Mouse (Mus musculus) lung, embryonic 15.5 days (tissue): ENCODE data around the gene Mark3. TPM values are rescaled to one million over a fixed set of nuclear protein-coding genes. Genes with fewer than 3 reads are reported as not detected.

Source experiments
- ATAC-seq: fragments of 200-750 bp; cut with Nextera tagmentation; 2 replicates; pipeline ENCODE4 v1.8.0; 2017; ENCODE audit warnings: moderate number of reproducible peaks, borderline replicate concordance; ENCODE audit not compliant: low FRiP score, low TSS enrichment; ENCODE audit errors: extremely low read depth
- H3K27ac ChIP-seq: fragments of 300-500 bp; sonication (generic); 2 replicates; pipeline ENCODE4 v1.5.1; 2015; ENCODE audit warnings: moderate library complexity, mild to moderate bottlenecking, inconsistent platforms
- H3K27me3 ChIP-seq: fragments of 300-500 bp; sonication (generic); 2 replicates; pipeline ENCODE4 v1.6.1; 2015; ENCODE audit warnings: inconsistent platforms
- H3K36me3 ChIP-seq: fragments of 300-500 bp; sonication (generic); 2 replicates; pipeline ENCODE4 v1.6.1; 2015; ENCODE audit warnings: inconsistent platforms
- H3K4me1 ChIP-seq: fragments of 300-500 bp; sonication (generic); 2 replicates; pipeline ENCODE4 v1.6.1; 2015; ENCODE audit warnings: inconsistent platforms
- H3K4me2 ChIP-seq: fragments of 300-500 bp; sonication (generic); 2 replicates; pipeline ENCODE4 v1.6.1; 2015; ENCODE audit warnings: inconsistent platforms, mild to moderate bottlenecking, moderate library complexity
- H3K4me3 ChIP-seq: fragments of 300-500 bp; sonication (generic); 2 replicates; pipeline ENCODE4 v1.5.1; 2015; ENCODE audit warnings: mild to moderate bottlenecking, inconsistent platforms
- H3K9ac ChIP-seq: fragments of 300-500 bp; sonication (generic); 2 replicates; pipeline ENCODE4 v1.6.1; 2015; ENCODE audit warnings: inconsistent platforms
- H3K9me3 ChIP-seq: fragments of 300-500 bp; sonication (generic); 2 replicates; pipeline ENCODE4 v1.6.1; 2016; ENCODE audit warnings: inconsistent platforms
- WGBS: fragments of 180-500 bp; shearing (Covaris S2); methylation state at CpG from one replicate; pipeline ENCODE4 v1.1.7; 2015; 5-methylcytosine and 5-hydroxymethylcytosine counted together
- polyA plus RNA-seq: library from polyadenylated mRNA; unstranded; fragments of >200 nt; fragmentation: Nextera tagmentation; extraction: Ambion mirVana; gene quantifications from 2 replicates; pipeline ENCODE4 v1.2.1, GENCODE M21; 2015

Mark3 gene
- polyA plus RNA-seq: 34.0 and 34.8 TPM in 2 replicates

DNA sequence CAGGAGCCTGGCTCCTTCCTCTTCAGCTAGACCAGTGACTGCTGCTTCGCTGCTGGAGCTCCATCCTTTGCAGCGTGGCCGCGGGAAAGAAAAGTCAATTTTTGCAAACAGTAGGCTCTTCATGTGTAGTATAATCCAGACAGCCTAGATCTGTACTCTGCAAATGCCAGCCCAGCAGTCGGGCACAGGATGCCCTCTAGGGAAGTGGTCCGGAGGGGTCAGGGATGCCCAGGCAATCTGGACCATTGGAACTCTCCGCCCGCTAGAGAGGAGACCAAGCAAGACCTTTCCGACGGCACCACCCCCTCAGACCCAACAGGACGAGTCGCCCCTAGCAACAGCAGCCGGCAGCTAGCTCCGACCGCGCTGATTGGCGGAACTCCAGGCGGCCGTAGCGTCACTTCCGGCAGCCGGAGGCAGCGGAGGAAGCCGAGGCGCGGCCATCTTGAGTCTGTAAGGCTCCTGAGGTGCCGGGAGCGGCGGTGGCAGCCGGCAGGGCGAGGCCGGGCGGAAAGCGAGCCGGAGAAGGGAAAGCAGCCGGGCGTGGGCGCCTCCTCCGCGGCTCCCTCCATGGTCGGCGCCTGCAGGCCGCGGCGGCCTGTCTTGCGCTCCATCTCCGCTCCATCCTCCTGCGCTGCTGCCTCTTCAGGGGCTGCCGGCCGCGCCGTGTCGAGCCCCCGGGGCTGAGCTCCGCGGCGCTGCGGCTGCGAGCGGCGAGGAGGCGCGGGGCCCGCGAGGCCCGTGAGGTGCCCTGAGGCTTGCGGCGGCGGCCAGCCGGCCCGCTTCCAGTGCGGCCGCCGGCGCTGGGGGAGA is at the start of gene Mark3:
Gene Mark3 (plus strand): TSS at position 450 of the 813 bp plus-strand sequence.
- under 1% methylated on average over 73 of the region's 75 CpGs for WGBS

DNA sequence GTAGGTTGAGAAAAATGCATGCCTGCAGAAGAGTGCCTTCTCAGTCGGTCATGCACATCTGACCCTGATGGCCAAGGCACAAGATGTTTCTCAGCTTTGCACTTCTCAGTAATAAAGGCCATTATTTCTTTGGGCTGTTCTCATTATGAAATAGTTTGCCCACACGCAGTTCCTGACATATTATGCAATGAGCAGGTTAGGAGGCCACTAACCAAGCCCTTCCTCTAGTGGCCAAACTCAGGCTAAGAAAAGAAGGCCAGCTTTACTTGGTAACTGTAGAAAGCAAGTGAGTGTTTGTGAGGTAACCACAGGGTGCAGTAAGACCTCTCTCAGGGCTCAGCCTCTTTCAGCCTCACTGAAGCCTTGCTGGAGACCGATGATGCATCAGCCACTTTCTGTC is 49.4 kb upstream of the Mark3 start:
- Histone ChIP-seq H3K27me3 (no peaks in the 10 kb centered on the region), H3K4me3 (no peak overlapping the region), H3K9me3 (peaks cover 5% of the 10 kb centered on the region; the same call in 1 of the 2 replicates), H3K9ac (no peak overlapping the region), H3K27ac (no peak overlapping the region), H3K36me3 (no peaks in the 10 kb centered on the region), H3K4me2 (no peak overlapping the region), H3K4me1 (no peaks in the 10 kb centered on the region)
- ATAC-seq: no peak
- 74% methylated on average over 3 of the region's 3 CpGs for WGBS

More for the DNA sequence above, at the start of gene Mark3:
- ATAC-seq: peak; percentile 98
- peak within 1 kb of the TSS; percentile 99 for H3K4me3 ChIP-seq
- H3K9me3 ChIP-seq: no peaks in the 10 kb centered on the region
- peaks cover 28% of the 10 kb centered on the region for H3K4me1 ChIP-seq
- peak within 1 kb of the TSS; percentile 94 for H3K27ac ChIP-seq
- no peaks in the 10 kb centered on the region for H3K36me3 ChIP-seq
- peak within 1 kb of the TSS; percentile 71 for H3K4me2 ChIP-seq
- H3K27me3 ChIP-seq: no peaks in the 10 kb centered on the region
- H3K9ac ChIP-seq: peak within 1 kb of the TSS; percentile 99

DNA sequence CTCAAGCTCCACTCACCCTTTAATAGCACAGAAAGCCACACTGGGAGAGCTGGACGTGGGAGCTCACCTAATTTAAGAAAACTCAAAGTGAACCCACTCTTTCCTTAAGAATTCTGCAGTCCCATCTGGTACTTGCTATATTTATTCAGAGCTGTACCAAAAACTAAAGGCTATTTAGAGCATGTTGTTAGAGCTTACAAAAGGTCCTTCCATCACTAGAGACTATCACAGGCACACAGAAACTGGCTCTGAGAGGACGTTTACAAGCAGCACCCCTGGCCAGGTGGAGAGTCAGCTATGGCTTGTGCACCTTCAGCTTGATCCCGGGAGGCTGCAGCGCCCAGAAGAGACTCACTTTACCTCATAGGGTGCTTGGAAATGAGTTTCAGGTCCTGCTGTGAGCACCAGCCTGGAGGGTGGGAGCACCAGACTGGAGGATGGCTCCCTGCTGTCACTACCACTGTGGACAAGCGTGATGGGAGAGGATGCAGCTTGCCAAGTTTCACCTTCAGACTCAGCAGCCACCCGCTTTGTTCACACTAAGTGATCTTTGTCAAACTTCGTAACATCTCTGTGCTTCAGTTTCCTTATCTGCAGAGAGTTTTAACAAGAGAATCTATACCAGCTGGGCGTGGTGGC is 46.6 kb upstream of the Mark3 start:
- Histone ChIP-seq H3K27me3 (no peaks in the 10 kb centered on the region), H3K4me2 (no peak overlapping the region), H3K4me1 (no peaks in the 10 kb centered on the region), H3K9me3 (no peaks in the 10 kb centered on the region), H3K9ac (no peak overlapping the region), H3K4me3 (no peak overlapping the region), H3K27ac (no peak overlapping the region), H3K36me3 (no peaks in the 10 kb centered on the region)
- WGBS: 51% methylated on average over 8 of the region's 8 CpGs
- no peak for ATAC-seq

DNA sequence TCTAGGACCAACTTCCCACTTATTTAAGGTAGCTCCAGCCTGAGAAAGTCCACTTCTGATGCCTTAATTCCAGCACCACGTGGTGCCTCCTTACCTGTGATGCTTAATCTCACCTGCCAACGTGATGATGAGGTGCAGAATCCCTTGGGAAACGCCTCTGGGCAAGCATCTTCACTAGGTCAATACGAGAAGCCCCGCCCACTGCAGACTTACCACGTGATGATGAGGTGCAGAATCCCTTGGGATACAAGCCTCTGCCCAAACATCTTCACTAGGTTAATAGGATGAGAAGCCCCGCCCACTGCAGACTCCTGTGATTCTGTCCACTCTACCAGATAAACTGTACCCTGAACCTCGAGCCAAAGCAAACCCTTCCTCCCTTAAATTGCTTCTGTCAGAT is 45.1 kb upstream of the Mark3 start:
- H3K9me3 ChIP-seq: no peaks in the 10 kb centered on the region
- H3K9ac ChIP-seq: no peak overlapping the region
- ATAC-seq: no peak
- no peaks in the 10 kb centered on the region for H3K4me1 ChIP-seq
- H3K4me2 ChIP-seq: no peak overlapping the region
- H3K27me3 ChIP-seq: no peaks in the 10 kb centered on the region
- H3K36me3 ChIP-seq: no peaks in the 10 kb centered on the region
- no peak overlapping the region for H3K4me3 ChIP-seq
- WGBS: 7% methylated on average over 8 of the region's 8 CpGs
- no peak overlapping the region for H3K27ac ChIP-seq

DNA sequence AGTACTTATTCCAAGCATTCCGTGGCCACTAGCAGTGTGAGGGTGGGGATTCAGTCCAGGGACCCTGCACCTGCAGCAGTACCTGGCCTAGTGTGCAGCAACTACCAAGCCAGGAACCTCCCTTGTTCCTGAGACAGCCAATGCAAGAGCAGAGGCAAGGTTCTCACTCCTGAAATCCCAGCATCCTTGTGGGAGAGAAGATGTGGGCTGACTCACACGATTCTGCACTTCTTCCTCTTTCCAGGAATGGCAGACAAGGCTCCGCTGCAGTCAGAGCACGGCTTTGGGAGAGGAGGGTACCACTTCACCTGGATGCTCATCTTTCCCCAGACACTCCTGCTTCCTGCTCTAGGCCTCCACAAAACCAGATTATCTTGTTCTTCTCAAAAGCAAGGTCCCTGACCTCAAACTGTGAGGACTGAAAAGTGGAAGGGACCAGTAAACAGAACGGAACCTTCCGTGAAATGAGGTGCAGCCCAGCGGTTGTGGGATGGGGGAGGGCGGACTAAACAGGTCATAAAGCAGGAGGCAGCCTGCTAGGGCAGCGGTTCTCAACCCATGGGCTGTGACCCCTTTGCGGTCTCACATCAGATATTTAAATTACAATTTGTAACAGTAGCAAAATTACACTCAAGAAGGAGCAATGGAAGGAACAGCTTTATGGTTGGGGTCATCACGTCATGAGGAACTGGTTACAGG is 41.1 kb upstream of the Mark3 start:
- Histone ChIP-seq H3K27ac (no peak overlapping the region), H3K9me3 (no peaks in the 10 kb centered on the region), H3K9ac (no peak overlapping the region), H3K4me1 (peaks cover 9% of the 10 kb centered on the region), H3K4me2 (no peak overlapping the region), H3K4me3 (no peak overlapping the region), H3K27me3 (no peaks in the 10 kb centered on the region), H3K36me3 (no peaks in the 10 kb centered on the region)
- WGBS: 49% methylated on average over 11 of the region's 11 CpGs
- ATAC-seq: no peak

DNA sequence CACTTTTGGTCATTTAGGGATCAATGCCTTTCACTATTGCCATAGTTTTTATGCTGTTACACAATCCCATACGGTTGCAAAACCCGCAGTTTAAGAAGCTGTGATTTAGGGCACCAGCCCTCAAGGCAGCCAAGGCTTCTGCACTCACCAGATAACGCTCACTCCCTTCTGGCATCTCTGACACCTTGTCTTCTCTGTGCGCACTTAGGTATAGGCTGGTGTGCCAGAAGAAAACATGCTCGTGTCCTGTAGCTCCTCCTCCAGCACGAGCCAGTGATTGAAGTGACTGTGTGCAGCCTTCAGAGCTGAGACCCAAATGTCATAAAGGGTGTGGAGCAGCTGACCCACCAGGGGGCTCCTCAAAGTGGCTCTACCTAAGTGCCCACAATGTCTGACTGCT is 39.0 kb upstream of the Mark3 start:
- H3K9ac ChIP-seq: no peak overlapping the region
- H3K36me3 ChIP-seq: peaks cover 10% of the 10 kb centered on the region
- no peak overlapping the region for H3K4me2 ChIP-seq
- no peak overlapping the region for H3K27ac ChIP-seq
- ATAC-seq: no peak
- no peak overlapping the region for H3K4me3 ChIP-seq
- peaks cover 20% of the 10 kb centered on the region for H3K4me1 ChIP-seq
- WGBS: 45% methylated on average over 6 of the region's 6 CpGs
- H3K27me3 ChIP-seq: no peaks in the 10 kb centered on the region
- H3K9me3 ChIP-seq: no peaks in the 10 kb centered on the region

DNA sequence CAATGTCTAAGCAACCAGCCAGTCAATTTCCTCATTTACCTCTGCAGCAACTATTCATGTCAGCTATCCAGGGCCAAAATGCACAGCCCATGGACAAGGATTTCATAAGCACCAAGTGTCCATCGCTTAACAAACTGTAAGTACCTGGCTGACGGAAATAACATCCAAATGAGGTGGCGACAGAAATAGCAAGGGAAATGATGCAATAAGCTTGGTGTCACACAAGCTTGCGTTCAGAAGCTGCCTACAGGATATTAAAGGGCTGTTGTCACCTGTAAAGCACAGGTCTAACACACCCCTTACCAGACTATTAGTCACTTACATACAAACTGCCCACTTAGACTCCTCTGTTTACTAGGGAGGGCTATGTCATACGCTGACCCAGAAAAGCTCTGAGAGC is 38.6 kb upstream of the Mark3 start:
- Histone ChIP-seq H3K27me3 (no peaks in the 10 kb centered on the region), H3K36me3 (peaks cover 15% of the 10 kb centered on the region), H3K4me2 (no peak overlapping the region), H3K4me1 (peaks cover 25% of the 10 kb centered on the region), H3K27ac (no peak overlapping the region), H3K9me3 (no peaks in the 10 kb centered on the region), H3K9ac (no peak overlapping the region), H3K4me3 (no peak overlapping the region)
- WGBS: 64% methylated on average over 5 of the region's 5 CpGs
- no peak for ATAC-seq

DNA sequence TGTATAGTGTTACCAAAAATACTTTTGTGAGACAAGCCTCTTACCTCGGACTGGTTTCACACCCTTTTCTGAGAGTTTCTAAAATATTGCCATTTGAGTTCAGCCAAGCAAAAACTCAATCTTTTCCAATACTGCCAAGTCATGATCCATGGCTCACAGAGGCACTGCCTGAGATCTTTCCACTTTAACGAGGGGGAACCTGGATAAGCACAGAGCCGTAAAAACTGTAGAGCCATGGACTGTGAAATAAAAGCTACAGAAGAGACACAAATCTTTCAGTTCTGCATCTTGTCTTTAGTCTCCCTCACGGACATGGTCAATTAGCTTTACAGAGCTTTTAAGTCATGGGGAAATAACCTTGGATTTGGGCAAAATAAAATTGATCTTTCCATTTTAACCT is 37.6 kb upstream of the Mark3 start:
- 51% methylated on average over 4 of the region's 4 CpGs for WGBS
- no peaks in the 10 kb centered on the region for H3K9me3 ChIP-seq
- H3K4me1 ChIP-seq: peaks cover 26% of the 10 kb centered on the region
- peaks cover 25% of the 10 kb centered on the region for H3K36me3 ChIP-seq
- no peaks in the 10 kb centered on the region for H3K27me3 ChIP-seq
- H3K9ac ChIP-seq: peak overlapping the region; percentile 98
- no peak overlapping the region for H3K27ac ChIP-seq
- ATAC-seq: no peak
- peak overlapping the region; percentile 70 for H3K4me2 ChIP-seq
- H3K4me3 ChIP-seq: peak overlapping the region; percentile 80

DNA sequence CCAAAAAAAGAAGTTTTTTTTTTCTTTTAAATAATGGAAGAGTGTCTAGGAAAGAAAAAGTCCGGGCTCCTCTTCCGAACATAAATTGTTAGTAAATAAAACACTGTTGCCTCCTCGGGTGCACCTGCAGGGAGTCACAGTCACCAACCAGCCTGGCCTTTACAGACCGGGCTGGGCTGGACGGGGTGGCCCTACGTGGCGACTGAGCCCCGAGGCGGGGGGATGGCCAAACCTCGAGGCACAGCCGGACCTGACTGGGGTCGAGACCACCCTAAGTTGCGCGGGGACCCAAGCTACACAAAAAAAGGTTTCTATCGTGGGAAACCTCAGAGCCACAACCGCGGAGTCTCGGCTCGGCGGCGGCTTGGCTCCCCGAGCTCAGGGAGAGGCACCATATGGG is 37.0 kb upstream of the Mark3 start:
- Histone ChIP-seq H3K9me3 (no peaks in the 10 kb centered on the region), H3K27me3 (no peaks in the 10 kb centered on the region), H3K9ac (peak overlapping the region; percentile 98), H3K27ac (peak overlapping the region; percentile 80), H3K4me2 (peak overlapping the region; percentile 70), H3K36me3 (peaks cover 31% of the 10 kb centered on the region), H3K4me3 (peak overlapping the region; percentile 80), H3K4me1 (peaks cover 26% of the 10 kb centered on the region)
- WGBS: under 1% methylated on average over 22 of the region's 22 CpGs
- peak; percentile 35; the same call in 1 of the 2 replicates for ATAC-seq

DNA sequence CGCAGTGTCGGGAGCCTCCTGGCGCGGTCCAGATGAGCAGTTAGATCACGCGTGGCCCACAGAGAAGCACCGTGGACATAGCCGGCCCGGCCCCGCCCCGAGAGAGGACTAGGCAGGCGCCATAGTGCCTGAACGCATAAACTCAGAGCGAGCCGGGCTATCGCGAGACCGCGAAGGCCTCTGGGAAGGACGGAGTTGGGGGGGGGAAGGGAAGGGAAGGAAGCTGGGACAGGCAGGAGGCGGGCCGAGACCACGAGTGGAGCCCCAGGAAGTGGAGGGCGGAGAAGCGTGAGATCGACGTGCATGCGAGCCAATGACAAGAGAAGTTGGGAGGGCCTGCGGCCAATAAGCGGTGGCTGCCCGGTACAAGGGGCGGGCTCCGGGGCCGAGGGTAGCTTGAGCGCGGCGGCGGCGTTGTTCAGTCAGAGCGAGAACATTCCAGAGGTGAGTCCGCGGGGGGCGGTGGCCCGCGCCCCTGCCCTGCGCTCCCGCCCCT is 36.5 kb upstream of the Mark3 start, which contains the start of gene Eif5:
Gene Eif5 (plus strand): TSS at position 221 of the 496 bp plus-strand sequence.
- no peaks in the 10 kb centered on the region for H3K9me3 ChIP-seq
- peak; percentile 99 for ATAC-seq
- H3K27me3 ChIP-seq: no peaks in the 10 kb centered on the region
- H3K4me2 ChIP-seq: peak within 1 kb of the TSS; percentile 81
- H3K4me3 ChIP-seq: peak within 1 kb of the TSS; percentile 80
- peaks cover 36% of the 10 kb centered on the region for H3K36me3 ChIP-seq
- peak within 1 kb of the TSS; percentile 96 for H3K27ac ChIP-seq
- H3K4me1 ChIP-seq: peaks cover 26% of the 10 kb centered on the region
- H3K9ac ChIP-seq: peak within 1 kb of the TSS; percentile 98
- under 1% methylated on average over 26 of the region's 47 CpGs for WGBS

DNA sequence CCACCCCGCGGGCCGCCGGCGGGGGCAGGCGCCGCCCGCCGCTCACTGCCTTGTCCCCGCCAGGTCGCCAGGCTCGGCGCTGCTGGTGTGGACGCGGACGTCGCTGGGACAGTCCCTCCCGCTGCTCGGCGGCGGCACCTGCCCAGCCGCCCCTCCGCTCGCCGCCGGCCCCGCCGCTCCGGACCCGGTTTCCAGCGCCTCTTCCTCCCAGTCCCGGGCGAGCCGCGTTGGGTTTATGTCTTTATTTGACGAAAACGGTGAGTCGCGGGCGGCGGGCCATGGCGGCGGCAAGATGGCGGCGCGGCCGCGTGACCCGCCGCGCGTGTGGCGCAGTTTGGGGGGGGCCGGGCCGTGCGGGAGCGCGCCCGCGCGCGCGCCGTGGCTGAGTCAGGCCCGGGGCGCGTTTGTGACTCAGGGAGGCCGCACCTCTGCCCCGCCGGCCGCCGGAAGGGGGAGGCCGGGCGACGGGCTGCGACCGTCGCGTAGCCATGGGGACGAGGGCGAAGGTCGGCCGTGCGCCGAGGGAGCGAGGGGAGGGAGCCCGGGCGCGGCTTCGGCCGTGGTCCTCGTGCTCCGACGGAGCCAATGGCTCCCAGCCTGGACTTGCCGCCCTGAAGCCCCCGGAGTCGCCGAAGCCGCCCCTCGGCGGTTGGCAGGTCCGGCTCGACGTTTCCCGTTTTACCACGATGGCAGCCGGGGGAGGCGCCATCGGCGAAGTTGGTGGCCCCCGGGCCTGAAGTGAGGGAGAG is 35.9 kb upstream of the Mark3 start:
- WGBS: under 1% methylated on average over 95 of the region's 111 CpGs
- peak; percentile 70 for ATAC-seq
- peaks cover 42% of the 10 kb centered on the region for H3K36me3 ChIP-seq
- no peaks in the 10 kb centered on the region for H3K9me3 ChIP-seq
- H3K4me3 ChIP-seq: peak overlapping the region; percentile 80
- H3K4me2 ChIP-seq: peak overlapping the region; percentile 81
- H3K27me3 ChIP-seq: no peaks in the 10 kb centered on the region
- peak overlapping the region; percentile 96 for H3K27ac ChIP-seq
- H3K9ac ChIP-seq: peak overlapping the region; percentile 92
- peaks cover 26% of the 10 kb centered on the region for H3K4me1 ChIP-seq
